Mouse (Mus musculus) kidney, postnatal 4 days (tissue): Measurements from ENCODE around the gene Selenom.

ENCODE experiments used
- DNase-seq, 2 experiments: peaks; one replicate each; pipeline ENCODE4 v3.0.0; 2021; ENCODE audit warnings: mixed read lengths in 2 of 2

Gene Selenom

GRCm38 (mm10) chr11:3515216-3515615 lies 732 bp downstream of the Selenom start:
- no peak for DNase-seq

GRCm38 (mm10) chr11:3515637-3516036 lies 1.2 kb downstream of the Selenom start:
- DNase-seq = no peak

GRCm38 (mm10) chr11:3516121-3516520 lies 1.6 kb downstream of the Selenom start:
- no peak for DNase-seq

- DNase-seq = peak; percentile 73 to 79
These were observed 2.7 kb downstream of the Selenom start for GRCm38 (mm10) chr11:3516859-3517845.

GRCm38 (mm10) chr11:3517846-3518732 lies 3.6 kb downstream of the Selenom start:
- no peak for DNase-seq

- DNase-seq = no peak
These were observed 4.7 kb downstream of the Selenom start for GRCm38 (mm10) chr11:3519051-3519726.

- no peak for DNase-seq
These were observed 5.4 kb downstream of the Selenom start for GRCm38 (mm10) chr11:3519756-3520398.

GRCm38 (mm10) chr11:3520919-3521318 lies 6.4 kb downstream of the Selenom start:
- no peak for DNase-seq

GRCm38 (mm10) chr11:3521339-3522224 lies 7.1 kb downstream of the Selenom start:
- DNase-seq = no peak

- no peak for DNase-seq
These were observed 8.0 kb downstream of the Selenom start for GRCm38 (mm10) chr11:3522285-3523000.

GRCm38 (mm10) chr11:3523840-3524582 lies 9.5 kb downstream of the Selenom start:
- no peak for DNase-seq

- no peak for DNase-seq
These were observed 11.1 kb downstream of the Selenom start for GRCm38 (mm10) chr11:3525560-3525959.

GRCm38 (mm10) chr11:3526207-3526606 lies 11.7 kb downstream of the Selenom start:
- DNase-seq = no peak

- DNase-seq = no peak
These were observed 12.7 kb downstream of the Selenom start for GRCm38 (mm10) chr11:3526979-3527738.

- no peak for DNase-seq
These were observed 13.3 kb downstream of the Selenom start for GRCm38 (mm10) chr11:3527766-3528165.

GRCm38 (mm10) chr11:3528208-3528607 lies 13.7 kb downstream of the Selenom start:
- no peak for DNase-seq

- DNase-seq = peak in 1 of 2 experiments; percentile 67
These were observed 15.2 kb downstream of the Selenom start for GRCm38 (mm10) chr11:3529476-3530252.

GRCm38 (mm10) chr11:3530731-3531130 lies 16.2 kb downstream of the Selenom start:
- no peak for DNase-seq
